Mouse (Mus musculus) myocyte (in vitro differentiated cells): ENCODE results near the gene Ciapin1. TPM values are rescaled to one million over a fixed set of nuclear protein-coding genes. Genes with fewer than 3 reads are reported as not detected.

Source experiments
- H3K27me3 ChIP-seq: one replicate; pipeline ENCODE4 v1.6.1; 2011; ENCODE audit not compliant: control insufficient read depth, insufficient read depth, insufficient read length
- H3K36me3 ChIP-seq: one replicate; pipeline ENCODE4 v1.6.1; 2011; ENCODE audit not compliant: control insufficient read depth, insufficient read depth
- H3K4me2 ChIP-seq: one replicate; pipeline ENCODE4 v1.6.1; 2011; ENCODE audit warnings: low read depth, control low read depth
- H3K4me3 ChIP-seq: one replicate; pipeline ENCODE4 v1.5.1; 2011; ENCODE audit warnings: mild to moderate bottlenecking, control low read depth, moderate library complexity
- H3K79me2 ChIP-seq: one replicate; pipeline ENCODE4 v1.6.1; 2011; ENCODE audit not compliant: control insufficient read depth, insufficient read depth
- H3ac ChIP-seq: one replicate; pipeline ENCODE4 v1.6.1; 2011; ENCODE audit not compliant: control insufficient read depth, insufficient read length
- CEBPB ChIP-seq: IDR thresholded peaks from 2 replicates; pipeline ENCODE4 v1.6.1; 2011; ENCODE audit warnings: mild to moderate bottlenecking, moderate library complexity; ENCODE audit not compliant: poor library complexity, insufficient read depth, severe bottlenecking
- E2F4 ChIP-seq: IDR thresholded peaks from one replicate; pipeline ENCODE4 v1.6.1; 2011; ENCODE audit warnings: mild to moderate bottlenecking, control low read depth, moderate library complexity; ENCODE audit not compliant: insufficient read depth
- MAX ChIP-seq: IDR thresholded peaks from one replicate; pipeline ENCODE4 v1.6.1; 2011; ENCODE audit warnings: low read depth, mild to moderate bottlenecking, control low read depth
- MYOD1 ChIP-seq, 3 experiments: IDR thresholded peaks; one replicate each; pipeline ENCODE4 v1.6.1; 2011; ENCODE audit warnings: control low read depth in 2 of 3, low read depth in 2 of 3, mild to moderate bottlenecking in 2 of 3, moderate library complexity in 1 of 3; ENCODE audit not compliant: insufficient read length in 2 of 3, control insufficient read depth in 1 of 3
- MYOG ChIP-seq, 3 experiments: IDR thresholded peaks; one replicate each; pipeline ENCODE4 v1.6.1; 2011; ENCODE audit warnings: control low read depth in 2 of 3, low read depth in 2 of 3, mild to moderate bottlenecking in 2 of 3; ENCODE audit not compliant: insufficient read length in 2 of 3, control insufficient read depth in 1 of 3, insufficient read depth in 1 of 3
- POLR2A ChIP-seq: IDR thresholded peaks from one replicate; pipeline ENCODE4 v1.6.1; 2011; ENCODE audit warnings: low read depth, mild to moderate bottlenecking, control low read depth, moderate library complexity; ENCODE audit not compliant: insufficient read length
- POLR2AphosphoS2 ChIP-seq: IDR thresholded peaks from one replicate; pipeline ENCODE4 v1.6.1; 2011; ENCODE audit warnings: low read depth, control low read depth; ENCODE audit not compliant: insufficient read length
- REST ChIP-seq: IDR thresholded peaks from one replicate; pipeline ENCODE4 v1.6.1; 2011; ENCODE audit warnings: mild to moderate bottlenecking, control low read depth, moderate library complexity; ENCODE audit not compliant: insufficient read depth, insufficient read length
- SRF ChIP-seq: IDR thresholded peaks from one replicate; pipeline ENCODE4 v1.6.1; 2011; ENCODE audit warnings: low read depth; ENCODE audit not compliant: control insufficient read depth, insufficient read length
- TCF12 ChIP-seq: IDR thresholded peaks from one replicate; pipeline ENCODE4 v1.6.1; 2011; ENCODE audit warnings: mild to moderate bottlenecking, control low read depth; ENCODE audit not compliant: poor library complexity, insufficient read depth, severe bottlenecking
- TCF3 ChIP-seq: IDR thresholded peaks from one replicate; pipeline ENCODE4 v1.6.1; 2011; ENCODE audit warnings: low read depth, control low read depth; ENCODE audit not compliant: insufficient read length
- USF1 ChIP-seq: IDR thresholded peaks from one replicate; pipeline ENCODE4 v1.6.1; 2011; ENCODE audit warnings: low read depth, mild to moderate bottlenecking, control low read depth, moderate library complexity
- polyA plus RNA-seq: library from polyadenylated mRNA; unstranded; fragments of >200 nt; fragmentation: generic; extraction: Trizol; gene quantifications from one replicate; pipeline ENCODE4 v1.2.1, GENCODE M21; 2012; ENCODE audit warnings: missing spikeins

Ciapin1 gene
- polyA plus RNA-seq, 1 experiment: 74.9 TPM

DNA sequence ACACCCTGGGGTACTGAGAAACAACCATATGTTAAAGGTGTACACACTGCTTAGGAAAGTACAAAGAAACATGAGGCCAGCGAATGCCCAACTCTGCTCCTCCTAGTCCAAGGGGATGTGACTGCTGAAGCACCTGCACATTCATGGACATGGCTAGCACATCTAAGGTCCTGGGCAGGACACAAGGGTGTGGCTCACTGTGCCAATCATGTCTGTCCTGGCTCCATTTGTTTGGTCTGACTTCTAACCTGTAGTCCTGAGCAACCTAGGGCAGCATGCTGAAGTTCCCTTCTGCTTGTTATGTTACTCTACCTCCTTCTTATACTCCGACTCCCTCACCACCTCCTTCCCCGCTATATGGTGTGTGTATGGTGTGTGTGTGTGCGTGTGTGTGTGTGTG lies 43.8 kb downstream of the Ciapin1 start:
- no peak overlapping the region for H3K4me2 ChIP-seq

DNA sequence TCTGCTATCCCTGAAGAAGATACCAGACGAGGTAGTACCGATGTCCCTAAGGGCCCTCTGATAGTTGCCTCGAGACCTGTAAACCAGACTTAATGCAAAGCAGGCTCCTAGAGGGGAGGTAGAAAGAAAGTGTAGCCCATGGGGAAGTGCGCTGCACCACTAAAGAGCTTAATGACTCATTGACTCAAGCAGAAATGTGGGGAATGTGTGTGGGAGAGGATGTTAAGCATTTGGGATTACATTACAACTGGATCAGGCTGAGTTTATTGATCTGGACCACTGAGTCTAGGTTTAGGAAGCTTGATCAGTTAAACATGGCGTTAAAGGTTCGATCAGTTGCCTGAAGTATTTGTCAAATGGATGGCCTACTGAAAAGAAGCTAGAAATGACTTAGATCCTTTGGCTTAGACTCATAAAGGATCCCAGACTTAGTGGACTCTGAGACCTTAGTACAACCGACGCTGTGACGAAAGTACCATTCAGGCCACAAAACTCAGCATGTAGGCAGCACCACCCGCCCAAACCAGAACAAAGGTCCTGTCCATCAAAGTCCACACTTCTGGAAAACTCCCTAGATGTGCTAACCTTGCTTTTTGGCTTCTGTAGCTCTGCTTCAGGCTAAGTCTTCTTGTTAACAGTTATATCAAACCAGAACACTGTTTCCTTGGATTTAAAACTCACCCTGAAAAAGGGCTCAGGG lies 48.8 kb downstream of the Ciapin1 start:
- Histone ChIP-seq H3ac (no peak overlapping the region), H3K36me3 (no peaks in the 10 kb centered on the region), H3K4me3 (no peak overlapping the region), H3K4me2 (peak overlapping the region; percentile 28), H3K79me2 (no peaks in the 10 kb centered on the region), H3K27me3 (no peaks in the 10 kb centered on the region)
- TF ChIP-seq TCF12: no peak
- no peak for TF ChIP-seq REST
- TF ChIP-seq E2F4: no peak
- no peak for TF ChIP-seq CEBPB
- TF ChIP-seq POLR2AphosphoS2: no peak
- TF ChIP-seq SRF: no peak
- TF ChIP-seq USF1: no peak

More for the DNA sequence above, 43.8 kb downstream of the Ciapin1 start:
- H3K36me3 ChIP-seq: no peaks in the 10 kb centered on the region
- no peak overlapping the region for H3K4me3 ChIP-seq
- H3K27me3 ChIP-seq: no peaks in the 10 kb centered on the region
- TF ChIP-seq CEBPB (no peak), E2F4 (no peak), MYOG (IDR thresholded peaks at IDR 0.05; ENCODE audit: control insufficient read depth in 1 of 3, insufficient read depth in 1 of 3, insufficient read length in 2 of 3, low read depth in 2 of 3) (no peak), POLR2A (no peak), TCF12 (no peak), MAX (no peak), REST (no peak), TCF3 (no peak), POLR2AphosphoS2 (no peak), MYOD1 (IDR thresholded peaks at IDR 0.05; ENCODE audit: control insufficient read depth in 1 of 3, insufficient read length in 2 of 3, low read depth in 2 of 3) (no peak), SRF (no peak), USF1 (no peak)
- no peak overlapping the region for H3ac ChIP-seq
- H3K79me2 ChIP-seq: no peaks in the 10 kb centered on the region

DNA sequence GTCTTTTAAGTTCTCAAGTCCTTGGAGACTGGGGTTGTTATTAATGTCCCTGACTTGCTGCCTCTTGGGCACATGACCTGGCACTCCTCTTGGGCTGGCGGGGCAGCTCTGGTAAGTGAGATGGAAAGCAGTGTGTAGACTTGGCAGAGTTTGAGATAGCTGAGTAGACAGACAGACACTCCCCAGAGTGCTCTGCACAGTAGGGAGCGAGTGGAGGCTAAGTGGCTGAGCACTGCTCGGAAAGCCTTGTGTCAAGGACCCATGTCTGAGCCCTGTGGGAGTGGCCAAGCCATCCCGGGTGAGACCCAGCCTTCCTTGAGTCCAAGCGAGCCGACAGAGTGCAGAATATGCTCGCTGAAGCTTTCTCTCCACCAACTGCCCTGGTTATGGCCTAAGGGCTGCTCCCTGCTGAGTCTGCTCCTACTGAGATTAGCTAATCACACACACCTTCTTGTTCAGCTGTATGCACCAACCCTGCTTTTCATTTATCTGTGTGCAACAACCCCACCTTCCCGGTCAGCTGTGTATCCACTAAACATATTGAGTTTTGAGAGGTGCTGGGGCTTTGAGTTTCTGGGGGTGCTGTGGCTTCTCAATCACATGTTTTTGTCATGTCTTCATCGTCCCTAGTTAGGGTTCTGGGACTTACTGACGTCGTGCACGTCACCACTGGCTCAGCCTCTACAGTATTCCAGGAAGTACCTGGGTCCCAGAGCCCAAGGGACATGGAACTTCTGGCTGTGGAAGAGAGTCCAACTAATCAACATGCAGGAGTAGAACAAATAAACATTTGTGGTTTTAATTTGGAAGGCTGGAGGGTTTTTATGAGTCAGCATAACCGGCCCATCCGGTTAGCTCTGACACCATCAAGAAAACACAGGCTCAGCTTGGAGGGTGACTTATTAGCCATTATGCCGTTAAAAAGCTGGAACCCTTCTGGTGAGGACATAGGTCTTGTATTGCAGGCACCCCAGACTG lies 50.3 kb downstream of the Ciapin1 start:
- Histone ChIP-seq H3K27me3 (no peaks in the 10 kb centered on the region), H3ac (no peak overlapping the region), H3K4me2 (peak overlapping the region; percentile 59), H3K79me2 (no peaks in the 10 kb centered on the region), H3K36me3 (no peaks in the 10 kb centered on the region), H3K4me3 (no peak overlapping the region)
- TF ChIP-seq REST (no peak), CEBPB (no peak), MAX (no peak), SRF (no peak), POLR2A (no peak), TCF3 (no peak), MYOD1 (IDR thresholded peaks at IDR 0.05; ENCODE audit: control insufficient read depth in 1 of 3, insufficient read length in 2 of 3, low read depth in 2 of 3) (no peak), POLR2AphosphoS2 (no peak), USF1 (peak; percentile 66)

DNA sequence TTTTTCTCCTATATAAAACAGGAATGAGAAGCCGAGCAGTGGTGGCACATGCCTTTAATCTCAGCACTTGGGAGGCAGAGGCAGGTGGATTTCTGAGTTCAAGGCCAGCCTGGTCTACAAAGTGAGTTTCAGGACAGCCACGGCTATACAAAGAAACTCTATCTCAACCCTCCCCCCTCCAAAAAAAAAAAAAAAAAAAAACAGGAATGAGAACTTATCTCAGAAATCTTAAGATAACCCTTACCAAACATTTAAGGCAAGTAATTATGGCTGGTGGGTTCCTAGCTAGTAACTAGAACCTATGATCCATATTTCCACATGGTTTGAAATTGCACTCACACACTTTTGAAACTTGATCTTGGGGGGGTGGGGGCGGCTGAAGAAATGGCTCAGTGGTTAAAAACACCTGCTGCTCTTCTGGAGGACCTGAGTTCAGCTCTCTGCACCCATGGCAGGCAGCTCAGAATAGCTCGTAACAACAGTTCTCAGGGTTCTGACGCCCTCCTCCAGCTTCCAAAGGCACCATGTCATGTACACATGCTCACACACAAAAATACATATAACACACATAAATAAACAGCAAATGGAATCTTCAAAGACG lies 52.1 kb downstream of the Ciapin1 start:
- Histone ChIP-seq H3K36me3 (no peaks in the 10 kb centered on the region), H3K79me2 (no peaks in the 10 kb centered on the region), H3K4me3 (no peak overlapping the region), H3K4me2 (peak overlapping the region; percentile 21), H3K27me3 (no peaks in the 10 kb centered on the region), H3ac (no peak overlapping the region)
- TF ChIP-seq MAX: no peak
- peak in 1 of 3 experiments; percentile 45 for TF ChIP-seq MYOG (IDR thresholded peaks at IDR 0.05; ENCODE audit: control insufficient read depth in 1 of 3, insufficient read depth in 1 of 3, insufficient read length in 2 of 3, low read depth in 2 of 3)
- TF ChIP-seq MYOD1 (IDR thresholded peaks at IDR 0.05; ENCODE audit: control insufficient read depth in 1 of 3, insufficient read length in 2 of 3, low read depth in 2 of 3): peak in 2 of 3 experiments; percentile 42 to 51
- no peak for TF ChIP-seq USF1
